Mouse (Mus musculus) adrenal gland, postnatal 14 days (tissue): ENCODE measurements around the gene Mob1b. TPM values are rescaled to one million over a fixed set of nuclear protein-coding genes. Genes with fewer than 3 reads are reported as not detected.
"Not testable (repeated sequence)": the region's sequence is repeated elsewhere in the genome, so short reads cannot be mapped to it uniquely, and the experiment has no call there.

Experiments used
- DNase-seq: peaks from one replicate; pipeline ENCODE4 v3.0.0; 2021; ENCODE audit warnings: mixed read lengths
- total RNA-seq: library from RNA; stranded (reverse); gene quantifications from 2 replicates; pipeline ENCODE4 v1.2.3, GENCODE M21; 2021

Gene Mob1b
- total RNA-seq, 1 experiment from 2014 or later, result 36.4 TPM

DNA sequence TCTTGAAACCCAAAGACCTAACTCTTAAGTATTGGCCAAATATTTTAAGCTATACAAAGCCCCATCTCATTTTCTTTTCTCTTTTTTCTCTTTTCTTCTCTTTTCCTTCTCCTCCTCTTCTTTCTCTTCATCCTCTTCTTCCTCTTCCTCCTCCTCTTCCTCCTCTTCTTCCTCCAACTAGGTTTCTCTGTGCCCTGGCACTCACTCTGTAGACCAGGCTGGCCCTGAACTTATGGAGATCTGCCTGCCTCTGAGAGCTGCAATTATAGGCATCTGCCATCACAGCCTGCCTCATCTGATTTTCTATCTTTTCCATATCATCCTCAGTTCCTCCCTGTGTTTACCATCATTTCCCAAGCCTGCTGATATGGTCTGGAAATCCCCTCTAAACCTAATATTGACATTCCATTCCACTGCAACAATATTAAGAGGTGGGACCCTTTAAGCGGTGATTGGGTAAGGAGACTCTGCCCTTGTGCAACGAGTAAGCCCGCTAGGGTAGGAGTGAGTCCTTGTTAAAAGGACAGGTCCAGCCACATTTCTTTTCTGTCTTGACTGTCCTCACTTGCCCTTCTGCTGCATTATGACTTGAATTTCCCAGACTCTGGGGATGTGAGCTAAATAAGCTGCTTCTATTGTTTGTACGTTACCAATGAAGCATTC lies 21.3 kb upstream of the Mob1b start:
- DNase-seq, result no peak

DNA sequence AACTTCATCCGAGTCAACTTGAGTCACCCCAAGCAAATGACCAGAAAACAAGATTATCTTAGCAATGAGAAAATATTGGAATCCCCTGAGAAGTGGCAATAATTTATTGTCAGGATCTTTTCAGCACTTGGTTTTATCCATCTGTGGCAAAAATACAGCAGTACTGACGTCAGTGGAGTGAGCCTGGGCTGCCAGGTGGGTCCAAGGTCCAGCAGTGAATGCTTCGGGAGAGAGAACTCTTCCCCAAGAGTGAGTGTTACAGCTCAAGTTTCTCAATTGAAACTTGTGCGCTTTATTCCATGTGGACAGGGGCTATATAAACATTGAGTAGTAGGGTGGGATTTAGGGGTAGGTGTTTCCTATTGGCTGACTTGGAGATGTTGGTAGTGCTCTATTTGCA lies 18.6 kb upstream of the Mob1b start:
- peak; percentile 13 for DNase-seq

DNA sequence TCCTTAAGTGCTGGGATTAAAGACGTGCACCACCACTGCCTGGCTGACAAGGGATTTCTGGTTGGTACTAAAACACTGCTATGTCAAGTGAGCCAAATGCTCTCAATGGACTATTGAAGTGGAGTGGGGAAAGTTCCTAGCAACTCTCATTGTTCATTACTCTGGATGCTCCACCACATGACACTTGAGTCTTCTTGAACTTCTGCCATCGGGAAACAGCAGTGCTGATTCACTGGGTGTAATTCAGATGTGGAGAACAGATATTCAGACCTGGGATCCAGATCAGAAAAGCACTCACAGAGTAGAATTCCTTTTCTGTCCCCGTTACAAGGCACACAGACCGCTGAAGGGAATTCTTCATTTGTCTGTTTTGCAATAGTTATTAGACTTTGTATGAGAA lies 17.1 kb upstream of the Mob1b start:
- DNase-seq, result no peak

DNA sequence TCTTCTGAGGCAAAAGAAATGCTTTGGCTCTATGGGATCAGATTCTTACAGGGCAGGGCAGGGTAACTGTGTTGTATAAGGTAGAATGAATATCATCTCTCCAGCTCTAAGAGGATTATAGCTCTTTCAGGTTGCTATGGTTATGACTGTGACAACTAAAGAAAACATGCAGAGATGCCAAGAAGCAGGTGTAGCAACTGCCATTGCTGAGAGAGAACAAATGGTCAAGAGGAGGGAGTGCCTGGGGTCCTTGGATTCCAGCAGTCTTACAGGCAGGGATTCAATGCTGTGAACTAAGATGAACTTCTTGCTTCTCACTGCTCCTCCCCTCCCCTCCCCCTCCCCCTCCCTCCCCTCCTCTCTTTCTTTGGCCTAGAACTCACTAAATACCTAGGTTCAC lies 9.5 kb upstream of the Mob1b start:
- no peak for DNase-seq

DNA sequence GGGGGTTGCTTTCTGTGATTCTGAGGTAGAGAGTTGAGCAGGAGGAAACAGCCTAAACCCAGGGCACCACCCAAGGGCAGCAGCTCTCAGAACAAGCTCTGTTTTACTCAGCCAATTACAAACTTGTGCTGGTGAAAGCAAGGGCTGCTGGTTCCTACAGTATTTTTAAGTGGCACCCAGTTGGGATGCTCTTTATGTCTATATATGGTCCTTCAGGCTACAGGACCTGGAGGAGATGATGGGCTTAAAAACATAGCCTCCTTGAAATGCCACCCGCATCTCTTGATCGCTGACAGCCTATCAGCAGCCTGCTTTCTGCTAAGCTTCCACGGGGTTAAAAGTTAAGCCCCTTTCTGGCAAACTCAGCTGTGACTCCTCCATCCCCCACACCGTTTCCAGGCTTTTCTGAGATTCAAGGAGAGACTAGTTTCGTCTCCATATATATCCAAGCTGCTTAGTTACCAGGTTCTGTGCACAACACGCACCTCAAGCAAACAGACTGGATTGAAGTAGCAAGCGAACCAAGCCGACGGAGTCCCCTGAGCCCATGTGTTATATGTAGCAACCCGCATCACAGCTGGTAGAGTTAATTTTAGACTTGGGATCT lies 8.9 kb upstream of the Mob1b start:
- DNase-seq, result no peak

DNA sequence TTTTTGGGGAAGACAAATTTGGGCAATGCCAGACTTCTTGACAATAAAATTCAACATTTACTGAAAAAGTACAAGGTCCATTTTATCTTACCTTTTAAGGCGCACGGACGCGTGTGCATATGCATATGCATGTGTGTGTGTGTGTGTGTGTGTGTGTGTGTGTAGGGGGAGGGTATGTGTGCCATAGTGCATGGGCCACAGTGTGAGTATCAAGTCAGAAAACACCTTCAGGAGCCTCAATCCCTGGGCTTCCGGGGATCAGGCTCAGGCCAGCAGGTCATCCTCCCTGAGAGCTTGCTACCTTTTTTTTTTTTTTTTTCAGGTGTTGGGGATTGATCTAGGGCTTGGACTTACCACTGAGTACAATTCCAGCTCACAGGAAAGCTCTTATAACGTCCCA lies 8.3 kb upstream of the Mob1b start:
- no peak for DNase-seq

DNA sequence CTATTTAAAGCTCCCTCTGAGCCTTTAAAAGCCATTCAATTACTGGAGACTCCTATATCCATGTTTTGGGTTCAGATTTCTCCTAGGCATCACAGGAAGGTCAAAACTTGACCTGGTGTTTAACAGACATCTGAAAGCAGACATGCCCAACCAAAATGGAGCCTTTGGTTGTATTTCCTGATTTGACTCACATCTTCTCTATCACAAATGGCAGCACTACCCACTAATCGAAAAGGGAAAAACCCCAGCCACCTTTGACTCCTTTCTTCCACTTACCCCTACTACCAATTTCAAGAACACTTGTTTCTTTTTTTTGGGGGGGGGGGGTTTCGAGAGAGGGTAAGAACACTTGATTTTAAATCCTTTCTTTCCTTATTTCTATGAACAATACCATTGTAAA lies 3.7 kb upstream of the Mob1b start:
- no peak for DNase-seq

DNA sequence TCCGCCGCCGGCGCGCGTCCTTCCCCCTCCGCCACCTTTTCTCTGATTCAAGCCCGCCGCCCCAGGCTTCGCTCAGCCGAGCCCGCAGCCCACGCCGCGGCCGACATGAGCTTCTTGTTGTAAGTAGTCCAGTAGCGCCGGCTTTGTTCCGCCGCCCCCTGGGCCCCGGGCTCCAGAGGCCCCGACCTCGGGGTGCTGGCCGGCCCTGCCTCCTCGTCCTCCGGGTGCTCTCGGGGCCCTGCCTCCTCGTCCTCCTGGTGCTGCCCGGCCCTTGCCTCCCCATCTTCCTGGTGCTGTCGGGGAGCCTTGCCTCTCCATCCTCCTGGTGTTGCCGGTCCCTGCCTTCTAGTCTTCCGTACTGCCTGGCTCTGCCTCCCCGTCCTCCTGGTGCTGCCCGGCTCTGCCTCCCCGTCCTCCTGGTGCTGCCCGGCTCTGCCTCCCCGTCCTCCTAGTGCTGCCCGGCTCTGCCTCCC lies 384 bp downstream of the Mob1b start:
- no peak for DNase-seq

DNA sequence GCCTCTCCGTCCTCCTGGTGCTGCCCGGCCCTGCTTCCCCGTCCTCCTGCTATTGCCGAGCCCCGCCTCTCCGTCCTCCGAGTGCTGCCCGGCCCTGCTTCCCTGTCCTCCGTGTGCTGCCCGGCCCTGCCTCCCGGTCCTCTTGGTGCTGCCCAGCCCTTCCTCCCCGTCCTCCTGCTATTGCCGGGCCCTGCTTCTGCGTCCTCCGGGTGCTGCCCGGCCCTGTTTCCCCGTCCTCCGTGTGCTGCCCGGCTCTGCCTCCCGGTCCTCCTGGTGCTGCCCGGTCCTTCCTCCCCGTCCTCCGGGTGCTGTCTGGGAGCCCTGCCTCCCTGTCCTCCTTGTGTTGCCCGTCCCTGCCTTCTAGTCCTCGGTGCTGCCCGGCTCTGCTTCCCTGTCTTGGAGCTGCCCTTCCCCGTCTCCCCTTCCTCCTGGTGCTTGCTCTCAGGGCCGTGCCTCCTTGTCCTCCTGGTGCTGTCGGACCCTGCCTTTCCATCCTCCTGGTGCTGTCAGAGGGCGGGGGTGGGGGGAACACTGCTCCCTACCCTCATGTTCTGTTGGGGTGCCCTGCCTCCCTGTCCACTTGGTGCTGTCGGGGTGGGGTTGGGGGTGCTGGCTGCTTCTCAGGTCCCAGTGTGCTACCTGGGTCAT lies 1.0 kb downstream of the Mob1b start:
- peak; percentile 71 for DNase-seq

DNA sequence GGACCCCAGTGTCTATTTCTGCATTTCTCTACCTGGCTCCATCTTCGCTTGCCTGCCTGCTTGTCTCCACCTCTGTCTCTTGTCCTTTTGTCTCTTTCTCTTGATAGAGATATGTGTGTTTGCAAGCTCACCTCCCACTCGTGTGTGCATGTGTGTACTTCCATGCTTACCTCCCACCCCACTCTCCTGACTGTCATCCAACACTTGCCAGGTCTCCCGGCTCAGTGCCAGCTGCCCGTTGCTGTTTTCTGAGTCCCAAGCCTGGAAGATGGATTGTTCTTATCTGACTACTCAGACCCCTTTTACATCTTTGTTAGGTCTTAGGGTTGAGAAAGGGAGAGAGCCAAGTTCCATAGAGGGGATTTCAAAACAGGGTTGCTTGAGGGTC lies 1.6 kb downstream of the Mob1b start:
- peak; percentile 48 for DNase-seq

DNA sequence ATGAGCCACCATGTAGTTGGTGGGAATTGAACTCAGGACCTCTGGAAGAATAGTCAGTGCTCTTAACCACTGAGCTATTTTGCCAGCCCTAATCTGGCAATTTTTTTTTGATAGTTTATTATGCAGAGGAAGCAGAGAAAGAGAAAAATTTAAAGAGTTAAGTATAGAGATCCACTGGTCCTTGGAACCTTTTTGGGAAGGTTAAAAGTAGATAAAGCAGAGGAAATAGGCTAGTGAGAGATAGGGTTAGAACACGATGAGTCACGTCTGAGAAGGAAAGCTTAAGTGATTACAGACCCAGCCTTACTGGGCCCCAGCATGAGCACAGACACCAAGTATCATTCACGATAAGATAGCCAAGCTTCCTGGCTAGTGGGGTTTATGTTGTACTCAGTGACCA lies 3.4 kb downstream of the Mob1b start:
- peak; percentile 14 for DNase-seq

DNA sequence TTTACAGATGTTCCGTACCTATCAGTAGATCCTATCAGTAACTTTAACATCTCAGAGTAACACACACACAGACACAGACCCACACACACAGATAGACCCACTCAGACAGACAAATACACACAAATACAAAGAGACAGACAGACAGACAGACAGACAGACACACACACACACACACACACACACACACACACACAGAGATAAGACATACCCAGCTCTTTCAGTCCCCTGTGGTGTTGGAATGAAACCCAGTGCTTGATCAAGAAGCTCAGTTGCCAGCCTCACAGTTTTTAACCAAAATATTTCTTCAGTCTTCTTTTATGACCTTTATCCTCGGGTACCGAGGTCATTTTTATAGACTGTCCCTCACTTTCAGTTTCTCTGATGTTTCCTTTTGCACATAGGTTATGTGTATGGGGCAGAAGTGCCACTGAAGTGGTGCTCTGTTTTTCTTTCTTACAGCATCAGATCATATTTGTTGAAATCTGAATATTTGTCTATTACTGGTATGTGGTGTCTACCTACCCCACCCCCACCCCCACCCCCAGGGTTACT lies 7.0 kb downstream of the Mob1b start:
- no peak for DNase-seq

DNA sequence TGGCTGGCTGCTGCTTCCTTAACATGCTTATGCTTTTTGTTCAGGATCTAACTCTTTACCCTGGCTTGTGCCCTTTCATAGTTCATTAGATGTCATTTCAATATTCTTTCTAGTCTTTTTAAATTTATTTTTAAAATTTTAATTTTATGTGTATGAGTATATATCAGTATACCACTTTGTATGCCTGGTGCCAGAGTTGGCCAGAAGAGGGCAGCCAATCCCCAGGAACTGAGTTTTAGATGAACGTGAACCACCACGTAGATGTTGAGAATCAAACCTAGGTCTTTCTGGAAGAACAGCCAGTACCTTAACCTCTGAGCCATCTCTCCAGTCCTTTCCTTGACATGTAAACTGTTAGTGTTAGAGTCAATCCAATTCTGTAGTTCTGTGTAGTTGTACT lies 14.1 kb downstream of the Mob1b start:
- peak; percentile 33 for DNase-seq

DNA sequence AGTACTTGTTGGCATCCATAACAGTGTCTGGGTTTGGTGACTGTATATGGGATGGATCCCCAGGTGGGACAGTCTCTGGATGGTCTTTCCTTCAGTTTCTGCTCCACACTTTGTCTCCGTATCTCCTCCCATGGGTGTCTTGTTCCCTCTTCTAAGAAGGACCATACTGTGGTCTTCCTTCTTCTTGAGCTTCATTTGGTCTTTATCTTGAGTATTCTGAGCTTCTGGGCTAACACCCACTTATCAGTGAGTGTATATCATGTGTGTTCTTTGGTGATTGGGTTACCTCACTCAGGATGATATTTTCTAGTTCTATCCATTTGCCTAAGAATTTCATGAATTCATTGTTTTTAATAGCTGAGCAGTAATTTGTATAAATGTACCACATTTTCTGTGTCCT lies 20.4 kb downstream of the Mob1b start:
- DNase-seq, result not testable (repeated sequence)

DNA sequence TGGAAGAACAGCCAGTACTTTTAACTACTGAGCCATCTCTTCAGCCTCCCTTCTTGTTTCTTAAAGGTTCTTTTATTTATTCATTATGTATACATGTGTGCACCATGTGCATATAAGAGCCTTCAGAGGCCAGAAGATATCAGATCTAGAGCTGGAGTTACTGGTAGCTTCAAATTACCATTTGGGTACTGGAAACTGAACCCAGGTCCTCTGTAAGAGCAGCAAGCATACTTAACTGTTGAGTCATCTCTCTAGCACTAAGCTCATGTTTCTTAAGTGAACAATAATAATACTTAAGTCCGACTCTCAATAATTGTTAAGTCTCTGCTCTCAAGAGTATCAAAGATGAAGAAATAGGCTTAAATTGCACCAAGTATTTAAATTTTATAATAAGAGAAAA lies 27.1 kb downstream of the Mob1b start:
- DNase-seq, result no peak

DNA sequence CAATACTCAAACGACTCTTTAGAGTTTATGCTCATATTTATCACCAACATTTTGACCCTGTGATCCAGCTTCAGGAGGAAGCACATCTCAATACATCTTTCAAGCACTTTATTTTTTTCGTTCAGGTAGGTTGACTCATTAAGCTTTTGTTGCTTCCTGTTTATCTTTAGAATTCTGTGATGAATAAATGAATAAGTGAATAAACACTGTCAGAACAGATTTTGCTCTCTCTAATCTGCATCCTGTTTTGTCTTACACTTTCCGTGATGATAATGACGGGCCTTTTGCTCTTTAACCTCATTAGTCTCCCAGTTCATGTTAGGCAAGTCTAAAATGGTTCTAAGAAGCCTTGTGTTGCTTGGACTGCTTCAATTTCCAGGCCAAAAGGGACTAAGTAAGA lies 32.5 kb downstream of the Mob1b start:
- DNase-seq, result no peak

DNA sequence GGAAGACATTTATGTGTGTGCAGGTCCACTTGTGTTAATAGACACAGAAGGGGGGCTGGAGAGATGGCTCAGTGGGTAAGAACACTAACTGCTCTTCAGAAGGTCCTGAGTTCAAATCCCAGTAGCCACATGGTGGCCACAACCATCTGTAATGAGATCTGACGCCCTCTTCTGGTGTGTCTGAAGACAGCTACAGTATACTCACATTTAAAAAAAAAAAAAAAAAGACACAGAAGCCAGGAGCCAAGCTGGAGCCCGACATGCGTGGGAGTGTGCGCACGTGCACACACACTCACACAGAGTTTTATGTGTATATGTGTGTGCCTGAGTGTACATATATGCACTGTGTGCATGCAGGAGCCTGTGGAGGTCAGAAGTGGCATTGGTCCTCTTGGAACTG lies 42.0 kb downstream of the Mob1b start:
- no peak for DNase-seq

DNA sequence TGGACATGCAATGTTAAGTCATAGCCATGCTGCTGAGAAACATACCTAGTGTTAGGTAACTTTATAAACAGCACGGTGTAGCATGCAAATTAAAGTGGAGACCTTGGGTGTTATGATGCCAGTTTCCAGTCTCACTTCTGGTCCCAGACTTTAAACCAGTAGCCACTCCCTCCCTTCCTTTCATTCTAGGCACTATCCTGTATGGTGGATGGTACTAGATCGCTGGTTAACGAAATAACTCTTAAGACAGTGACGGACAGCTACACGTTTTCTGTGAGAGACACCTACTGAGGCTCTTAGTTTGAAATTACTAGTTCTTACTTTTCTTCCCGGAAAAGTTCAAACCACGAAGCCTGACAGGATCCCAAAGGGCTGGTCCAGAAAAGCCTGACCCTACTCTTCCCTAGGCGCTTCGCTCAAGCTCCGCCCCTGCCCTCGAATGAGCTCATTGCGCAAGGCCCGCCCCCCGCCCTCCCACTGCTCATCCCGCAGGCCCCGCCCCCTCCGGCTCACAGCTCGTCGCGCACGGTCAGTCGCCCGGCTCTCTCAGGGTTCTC lies 43.9 kb downstream of the Mob1b start:
- DNase-seq, result no peak

DNA sequence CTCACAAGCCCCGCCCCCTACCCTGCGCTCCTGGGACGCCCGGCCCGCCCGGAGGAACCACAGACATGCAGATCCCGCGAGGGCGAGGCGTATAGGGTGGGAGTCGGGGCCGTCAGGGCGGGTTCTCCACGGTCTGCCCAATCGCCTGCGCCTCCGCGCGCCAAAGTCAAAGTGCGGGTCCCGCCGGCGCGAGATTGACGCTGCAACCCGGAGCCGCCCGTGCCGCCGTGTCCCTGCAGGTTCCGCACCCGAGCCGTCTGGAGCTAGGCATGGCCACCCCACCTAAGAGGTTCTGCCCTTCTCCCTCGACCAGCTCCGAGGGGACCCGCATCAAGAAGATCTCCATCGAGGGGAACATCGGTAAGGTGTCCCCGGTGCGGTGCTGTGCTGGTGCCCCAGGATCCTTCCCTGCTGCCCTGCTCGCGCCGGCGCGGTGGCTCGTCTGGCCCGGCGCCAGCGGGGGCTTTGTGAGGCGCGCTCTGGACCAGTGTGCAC lies 44.4 kb downstream of the Mob1b start, which contains the start of gene Dck:
Dck (plus strand) TSS at position 10 of the 495 bp plus-strand sequence.
- peak; percentile 100 for DNase-seq

DNA sequence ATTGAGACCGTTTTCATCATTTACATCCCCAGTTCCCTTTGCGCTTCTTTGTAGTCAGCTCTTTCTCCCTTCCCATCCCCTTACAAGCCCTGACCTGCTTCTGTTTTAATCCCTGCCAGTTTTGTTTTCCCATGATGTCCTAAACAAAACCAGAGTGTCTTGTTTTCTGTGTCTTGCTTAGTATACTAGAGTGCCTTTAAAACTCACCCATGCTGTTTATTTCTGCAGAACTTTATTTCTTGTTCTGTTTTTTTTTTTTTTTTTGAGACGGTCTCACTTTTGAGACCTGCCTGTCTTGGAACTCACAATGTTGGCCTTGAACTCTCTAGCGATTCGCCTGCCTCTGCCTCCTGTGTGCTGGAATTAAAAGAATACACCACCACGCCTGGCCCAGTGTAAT lies 44.9 kb downstream of the Mob1b start:
- DNase-seq, result no peak

DNA sequence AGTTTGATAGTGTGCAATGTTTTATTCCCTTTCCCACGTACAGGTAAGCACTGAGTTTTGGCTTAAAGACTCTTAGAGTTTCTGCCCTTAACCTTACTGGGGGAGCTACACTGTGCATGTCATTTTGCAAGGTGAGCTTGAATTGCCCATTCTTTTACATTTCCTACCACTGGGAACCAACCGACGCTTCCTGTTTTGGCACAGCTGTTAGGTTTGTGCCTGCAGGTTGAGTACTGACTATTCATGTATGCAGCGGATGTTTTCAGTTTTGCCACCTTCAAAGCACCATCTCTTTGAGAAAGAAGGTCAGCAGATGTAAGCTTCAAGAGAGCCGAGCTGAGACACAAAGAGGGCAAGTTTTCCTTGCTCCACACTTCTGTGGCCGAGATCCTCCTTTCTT lies 45.5 kb downstream of the Mob1b start:
- no peak for DNase-seq

DNA sequence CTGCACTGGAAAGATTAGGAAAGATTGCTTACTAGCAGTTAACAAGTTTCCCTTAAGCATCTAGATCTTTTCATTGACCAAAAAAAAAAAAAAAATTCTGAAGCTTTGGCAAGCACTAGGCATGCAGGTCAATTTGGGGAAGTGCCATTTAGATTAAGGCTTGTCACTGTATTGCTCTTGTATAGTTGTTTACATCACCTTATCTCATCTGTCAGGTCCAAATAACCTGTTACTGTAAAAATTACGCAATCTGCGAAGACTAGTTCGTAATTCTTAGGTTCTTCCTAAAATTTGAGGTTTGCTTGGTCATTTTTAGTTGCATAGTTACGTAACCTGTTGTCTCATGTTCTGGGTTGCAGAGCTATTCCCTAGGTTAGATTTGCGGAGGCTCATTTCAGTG lies 46.2 kb downstream of the Mob1b start:
- DNase-seq, result no peak

DNA sequence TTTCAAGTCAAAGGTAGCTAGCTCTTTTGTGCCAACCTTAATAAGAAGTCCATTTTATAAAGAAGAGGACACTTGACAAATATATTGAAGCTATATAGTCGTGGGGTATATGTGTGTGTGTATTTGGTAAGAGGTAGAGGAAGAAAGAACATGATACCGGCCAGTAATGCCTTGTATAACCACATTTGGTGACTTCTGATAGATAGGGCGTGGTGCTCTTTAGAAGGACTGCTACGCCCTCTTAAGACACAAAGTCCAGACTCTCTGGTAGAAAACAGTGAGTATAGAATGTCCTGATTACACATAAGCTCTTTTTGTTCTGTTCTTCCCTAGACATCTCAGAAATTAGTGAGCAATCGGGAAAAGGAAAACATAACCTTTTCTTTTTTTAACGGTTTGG lies 47.5 kb downstream of the Mob1b start:
- DNase-seq, result no peak
